Mouse (Mus musculus): ENCODE data around the gene Cobll1.

GRCm38 (mm10) chr2:65161715-65162114 is 77.5 kb downstream of the Cobll1 start:
- TF ChIP-seq CTCF (IDR thresholded peaks at IDR 0.05; ENCODE audit: borderline replicate concordance, insufficient read depth, low read depth, low read length) (no peak), POLR2A (IDR thresholded peaks at IDR 0.05; ENCODE audit: borderline replicate concordance, insufficient read depth, low read length) (no peak)
